Mouse (Mus musculus): Measurements from ENCODE around the gene Gm10842. TPM values are rescaled to one million over a fixed set of nuclear protein-coding genes. Genes with fewer than 3 reads are reported as not detected.
A peak's percentile ranks its signal among the peaks of the same experiment; 100 is the strongest.
"Not testable (repeated sequence)": the region's sequence is repeated elsewhere in the genome, so short reads cannot be mapped to it uniquely, and the experiment has no call there.

Gene Gm10842
- total RNA-seq (2021): not detected
- long read RNA-seq: 0 reads

DNA sequence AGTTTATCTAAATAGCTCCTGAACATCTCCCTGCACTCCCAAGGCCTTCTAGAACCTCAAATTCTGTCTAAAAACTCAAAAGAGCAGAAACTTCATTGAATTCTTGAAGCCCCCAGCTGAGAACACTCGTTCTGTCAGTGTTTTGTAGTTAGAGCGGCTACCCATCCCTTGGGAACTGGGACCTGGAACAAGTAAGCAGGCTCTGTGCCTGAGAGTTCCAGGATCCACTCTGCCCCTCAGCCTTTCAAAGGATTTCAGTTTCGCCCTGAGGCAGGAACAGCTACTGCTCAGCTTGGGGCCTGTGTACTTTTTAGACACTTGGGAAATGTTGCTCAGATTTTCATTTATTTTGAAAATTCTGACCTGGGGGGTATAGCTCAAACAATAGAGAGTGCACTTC is at the start of gene Gm10842:
Gene Gm10842, plus strand, starts transcription at position 301 of the 400 bp plus-strand sequence.
- DNase-seq (ENCODE audit: low spot score in 2 of 2): no peak

DNA sequence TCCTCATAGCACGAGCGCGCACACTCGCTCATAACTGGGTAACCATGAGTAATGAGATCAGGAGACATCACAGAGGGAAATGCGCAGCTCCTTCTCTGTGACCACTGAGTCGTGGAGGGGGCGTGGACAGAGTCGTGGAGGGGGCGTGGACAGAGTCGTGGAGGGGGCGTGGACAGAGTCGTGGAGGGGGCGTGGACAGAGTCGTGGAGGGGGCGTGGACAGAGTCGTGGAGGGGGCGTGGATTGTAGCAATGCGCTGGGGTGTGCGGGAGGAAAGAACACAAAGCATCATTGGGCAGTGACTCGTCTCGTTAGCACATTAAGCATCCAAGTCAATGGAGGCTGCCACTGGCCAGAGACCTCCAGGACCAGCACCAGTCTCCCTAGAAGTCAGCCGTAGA is 34.2 kb upstream of the Gm10842 start:
- DNase-seq (ENCODE audit: low spot score in 2 of 2): not testable (repeated sequence)

DNA sequence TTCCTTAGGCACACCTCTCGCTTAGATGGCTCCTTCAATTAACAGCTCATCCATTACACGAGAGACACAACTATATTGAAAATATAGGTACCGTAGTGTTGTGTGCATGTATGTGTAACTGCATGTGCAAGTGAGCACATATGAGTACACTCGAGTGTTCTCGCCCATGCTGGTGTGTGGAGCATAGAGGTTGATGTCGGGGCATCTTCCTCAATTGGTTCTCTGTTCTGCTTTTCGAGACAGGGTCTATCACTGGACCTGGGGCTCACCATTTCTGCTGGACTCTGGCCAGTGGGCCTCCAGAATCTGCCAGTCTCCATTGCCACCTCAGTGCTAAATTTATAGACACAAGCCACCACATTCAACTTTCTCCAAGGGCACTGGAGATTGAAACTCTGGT is 28.9 kb upstream of the Gm10842 start:
- no peak for DNase-seq (ENCODE audit: low spot score in 2 of 2)

DNA sequence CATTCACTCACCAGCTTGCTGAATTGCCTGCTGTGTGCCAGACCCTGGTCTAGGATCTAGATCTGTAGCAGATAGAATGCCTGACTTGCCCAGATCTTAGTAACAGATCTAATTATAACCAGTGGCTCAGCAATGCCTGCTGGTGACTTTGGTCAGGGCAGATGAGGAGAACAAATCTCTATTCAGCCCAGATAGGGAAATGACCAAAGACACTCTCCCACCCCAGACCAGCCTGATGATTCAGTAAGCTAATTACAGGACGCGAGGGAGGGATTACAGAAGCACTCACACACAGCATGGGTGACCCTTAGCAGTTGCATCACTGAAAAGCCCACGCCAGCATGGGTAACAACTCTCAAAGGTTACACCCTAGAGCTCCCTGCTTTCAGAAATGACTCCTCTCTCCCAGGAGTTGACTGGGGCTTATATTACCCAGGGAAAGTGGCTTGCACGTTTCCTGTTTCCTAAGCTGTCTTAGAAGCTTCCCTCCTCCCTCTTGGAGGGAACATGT is 26.1 kb upstream of the Gm10842 start:
- no peak for DNase-seq (ENCODE audit: low spot score in 2 of 2)

DNA sequence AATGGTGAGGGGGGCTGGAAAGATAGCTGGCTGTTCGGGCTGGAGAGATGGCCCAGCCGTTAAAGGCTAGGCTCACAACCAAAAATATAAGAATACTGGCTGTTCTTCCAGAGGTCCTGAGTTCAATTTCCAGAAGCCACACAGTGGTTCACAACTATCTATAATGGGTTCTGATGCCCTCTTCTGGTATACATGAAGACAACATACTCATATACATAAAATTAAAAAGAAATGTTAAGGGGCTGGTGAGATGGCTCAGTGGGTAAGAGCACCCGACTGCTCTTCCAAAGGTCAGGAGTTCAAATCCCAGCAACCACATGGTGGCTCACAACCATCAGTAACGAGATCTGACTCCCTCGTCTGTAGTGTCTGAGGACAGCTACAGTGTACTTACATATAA is 24.9 kb upstream of the Gm10842 start:
- DNase-seq (ENCODE audit: low spot score in 2 of 2): not testable (repeated sequence)

DNA sequence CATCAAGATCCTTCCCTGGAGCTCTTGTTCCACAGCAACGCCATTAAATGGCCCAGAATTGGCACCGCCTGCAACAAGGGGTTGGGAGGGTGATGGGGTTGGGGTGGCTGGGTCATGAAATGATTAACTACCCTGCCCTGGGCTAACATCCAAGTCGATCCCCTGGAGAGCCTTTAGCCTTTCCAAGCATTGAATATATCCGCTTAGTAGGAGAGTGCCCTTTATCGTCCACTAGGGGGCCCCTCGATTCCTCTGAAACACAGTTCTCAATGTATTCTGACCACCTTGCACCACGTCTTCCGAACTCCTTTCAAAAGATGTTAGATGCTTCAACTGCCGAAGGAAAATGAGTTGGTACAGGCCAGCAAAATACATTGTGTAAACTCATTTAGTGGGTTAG is 22.7 kb upstream of the Gm10842 start:
- DNase-seq (ENCODE audit: low spot score in 2 of 2): peak; percentile 17 to 34

DNA sequence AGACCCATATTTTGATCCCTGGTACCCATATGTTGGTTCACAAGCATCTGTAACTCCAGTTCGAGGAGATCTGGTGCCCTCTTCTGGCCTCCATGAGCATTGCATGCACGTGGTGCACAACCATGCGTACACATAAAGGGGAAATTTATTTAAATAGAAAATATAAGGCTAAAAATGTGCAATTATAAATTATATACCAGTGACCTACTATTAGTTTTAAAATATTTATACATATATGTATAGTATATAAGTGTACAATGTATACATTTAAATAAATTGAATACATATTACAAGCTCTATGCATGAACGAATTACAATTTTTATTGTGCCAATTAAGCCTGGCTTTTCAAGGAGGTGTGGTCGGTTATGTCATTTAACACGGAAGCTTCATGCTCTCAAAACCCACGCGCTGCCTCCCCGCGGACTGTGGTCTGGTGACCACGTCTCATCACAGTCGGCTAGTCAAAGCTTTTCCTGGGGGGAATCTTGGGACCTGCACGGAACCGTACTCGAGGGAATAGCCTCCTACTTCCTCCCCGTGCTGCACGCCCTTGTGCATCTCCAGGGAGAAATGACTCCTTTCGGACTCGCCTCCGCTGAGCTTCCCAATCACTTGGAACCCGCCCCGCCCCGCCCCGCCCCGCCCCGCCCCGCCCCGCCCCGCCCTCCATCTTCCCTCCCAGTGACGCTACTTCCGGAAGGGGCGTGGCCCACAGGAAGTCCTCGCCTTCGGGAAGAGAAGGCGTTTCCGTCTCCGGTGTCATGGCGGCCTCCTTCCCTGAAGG is 20.8 kb upstream of the Gm10842 start, which contains the start of gene Mettl2:
Gene Mettl2, plus strand, starts transcription at position 691 of the 785 bp plus-strand sequence.
- peak; percentile 79 to 83 for DNase-seq (ENCODE audit: low spot score in 2 of 2)

DNA sequence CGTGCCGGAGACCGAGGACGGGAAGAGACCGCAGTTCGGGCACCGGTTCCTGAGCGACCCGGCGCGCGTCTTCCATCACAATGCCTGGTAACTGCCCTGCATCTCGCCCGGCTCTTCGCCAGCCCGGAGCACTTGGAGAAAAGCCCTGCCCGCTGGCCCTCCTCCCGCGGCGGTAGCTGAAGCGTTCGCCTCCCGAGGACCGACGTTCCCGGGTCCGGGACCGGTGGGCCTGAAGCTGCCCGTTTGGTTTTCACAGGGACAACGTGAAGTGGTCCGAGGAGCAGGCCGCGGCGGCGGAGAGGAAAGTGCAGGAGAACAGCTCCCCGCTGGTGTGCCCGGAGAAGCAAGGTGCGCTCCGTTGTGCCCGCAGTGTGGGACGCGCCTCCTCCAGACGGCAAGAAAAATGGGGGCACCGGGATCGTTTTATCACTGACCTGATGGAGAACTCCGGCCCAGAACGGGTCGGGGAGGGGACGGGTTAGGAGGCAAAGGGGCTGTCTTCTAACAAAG is 20.1 kb upstream of the Gm10842 start:
- no peak for DNase-seq (ENCODE audit: low spot score in 2 of 2)

DNA sequence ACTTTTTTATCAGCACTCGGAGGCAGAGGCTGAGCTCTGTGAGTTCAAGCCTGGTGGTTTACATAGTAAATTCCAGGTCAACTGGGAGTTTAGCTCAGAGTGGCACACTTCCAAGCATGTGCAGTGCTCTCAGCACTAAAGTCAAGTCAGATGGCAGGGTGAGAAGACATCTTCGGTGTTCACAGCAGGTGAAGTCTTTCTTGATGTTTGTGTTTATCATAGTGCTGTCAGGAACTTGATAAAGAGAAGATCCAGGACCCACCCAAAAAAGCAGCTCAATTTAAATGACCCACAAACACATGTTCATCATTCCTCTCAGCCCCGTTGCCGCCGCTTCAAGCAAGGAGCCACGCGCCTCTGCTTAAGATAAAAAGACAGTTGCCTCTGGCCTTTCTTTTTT is 11.0 kb upstream of the Gm10842 start:
- DNase-seq (ENCODE audit: low spot score in 2 of 2): no peak

DNA sequence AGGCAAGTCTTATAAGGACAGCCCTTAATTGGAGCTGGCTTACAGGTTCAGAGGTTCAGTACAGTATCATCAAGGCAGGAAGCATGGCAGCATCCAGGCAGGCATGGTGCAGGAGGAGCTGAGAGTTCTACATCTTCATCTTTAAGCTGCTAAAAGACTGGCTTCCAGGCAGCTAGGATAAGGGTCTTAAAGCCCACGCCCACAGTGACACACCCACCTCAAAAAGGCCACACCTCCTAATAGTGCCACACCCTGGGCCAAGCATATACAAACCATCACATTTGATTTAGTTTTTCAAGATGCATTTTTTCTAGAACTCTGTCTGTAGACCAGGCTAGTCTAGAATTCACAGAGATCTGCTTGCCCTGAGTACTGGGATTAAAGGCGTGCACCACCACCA is 9.4 kb upstream of the Gm10842 start:
- not testable (repeated sequence) for DNase-seq (ENCODE audit: low spot score in 2 of 2)

DNA sequence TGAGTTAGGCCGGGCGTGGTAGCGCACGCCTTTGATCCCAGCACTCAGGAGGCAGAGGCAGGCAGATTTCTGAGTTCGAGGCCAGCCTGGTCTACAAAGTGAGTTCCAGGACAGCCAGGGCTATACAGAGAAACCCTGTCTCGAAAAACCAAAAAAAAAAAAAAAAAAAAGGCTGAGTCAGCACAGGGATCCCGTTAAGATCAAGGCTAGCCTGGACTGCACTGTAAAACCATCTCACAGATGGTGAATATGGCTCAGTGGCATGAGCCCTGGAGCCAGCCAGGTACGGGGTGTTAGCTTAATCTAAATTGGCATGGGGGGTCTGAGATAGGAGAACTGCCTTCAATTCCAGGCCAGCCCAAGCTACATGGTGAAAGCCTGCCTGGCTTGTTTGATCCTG is 6.2 kb upstream of the Gm10842 start:
- not testable (repeated sequence) for DNase-seq (ENCODE audit: low spot score in 2 of 2)

DNA sequence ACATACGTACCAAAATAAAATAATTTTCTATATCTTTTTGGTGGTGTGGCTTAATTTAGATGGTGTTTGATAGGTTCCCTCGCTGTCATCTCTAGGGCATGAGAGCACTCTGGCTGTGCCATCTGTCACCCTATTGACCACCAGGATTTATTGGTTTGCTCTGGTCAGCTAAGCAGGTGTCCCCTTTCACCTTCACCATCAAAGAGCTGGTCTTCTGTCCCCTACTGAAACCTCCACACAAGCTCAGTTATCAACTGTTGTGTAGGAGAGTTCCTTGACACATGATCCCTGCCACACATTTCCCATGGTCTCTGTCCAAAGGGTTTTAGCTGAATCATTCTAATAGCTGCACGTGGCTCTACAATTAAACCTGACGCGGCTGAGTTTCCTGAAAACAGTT is 5.6 kb upstream of the Gm10842 start:
- no peak for DNase-seq (ENCODE audit: low spot score in 2 of 2)

DNA sequence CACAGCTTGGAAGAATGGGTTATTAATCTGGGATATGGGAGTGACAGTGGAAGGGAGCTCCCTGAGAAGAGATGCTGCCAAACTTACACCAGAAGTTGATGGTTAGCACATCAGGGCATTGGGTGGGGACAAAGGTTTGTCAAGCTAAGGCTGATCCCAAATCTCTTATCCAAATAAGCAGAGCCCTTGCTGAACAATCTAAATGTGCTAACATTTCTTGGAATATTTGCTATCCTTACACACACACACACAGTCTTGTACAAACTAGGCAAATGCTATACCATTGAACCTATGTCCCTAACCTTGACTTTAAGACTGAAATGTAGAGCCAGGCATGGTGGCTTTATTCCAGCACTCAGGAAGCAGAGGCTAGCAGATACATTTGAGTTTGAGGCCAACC is 3.1 kb upstream of the Gm10842 start:
- no peak for DNase-seq (ENCODE audit: low spot score in 2 of 2)

DNA sequence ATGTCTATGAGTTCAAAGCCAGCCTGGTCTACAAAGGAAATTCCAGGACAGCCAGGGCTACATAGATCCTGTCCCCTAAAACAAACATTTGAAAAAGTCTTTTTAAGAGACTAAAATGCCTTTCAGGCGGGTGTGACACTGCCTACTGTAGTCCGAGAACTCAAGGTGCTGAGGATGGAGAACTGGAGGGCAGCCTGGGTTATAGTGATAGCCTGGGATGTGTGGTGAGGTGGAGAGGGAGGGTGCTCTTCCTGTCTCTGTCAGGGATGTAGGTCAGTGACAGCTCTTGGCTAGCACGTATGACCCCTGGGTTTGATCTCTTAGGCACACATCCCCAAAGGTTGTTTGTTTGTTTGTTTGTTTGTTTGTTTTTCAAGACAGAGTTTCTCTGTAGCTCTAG is 2.6 kb upstream of the Gm10842 start:
- no peak for DNase-seq (ENCODE audit: low spot score in 2 of 2)

DNA sequence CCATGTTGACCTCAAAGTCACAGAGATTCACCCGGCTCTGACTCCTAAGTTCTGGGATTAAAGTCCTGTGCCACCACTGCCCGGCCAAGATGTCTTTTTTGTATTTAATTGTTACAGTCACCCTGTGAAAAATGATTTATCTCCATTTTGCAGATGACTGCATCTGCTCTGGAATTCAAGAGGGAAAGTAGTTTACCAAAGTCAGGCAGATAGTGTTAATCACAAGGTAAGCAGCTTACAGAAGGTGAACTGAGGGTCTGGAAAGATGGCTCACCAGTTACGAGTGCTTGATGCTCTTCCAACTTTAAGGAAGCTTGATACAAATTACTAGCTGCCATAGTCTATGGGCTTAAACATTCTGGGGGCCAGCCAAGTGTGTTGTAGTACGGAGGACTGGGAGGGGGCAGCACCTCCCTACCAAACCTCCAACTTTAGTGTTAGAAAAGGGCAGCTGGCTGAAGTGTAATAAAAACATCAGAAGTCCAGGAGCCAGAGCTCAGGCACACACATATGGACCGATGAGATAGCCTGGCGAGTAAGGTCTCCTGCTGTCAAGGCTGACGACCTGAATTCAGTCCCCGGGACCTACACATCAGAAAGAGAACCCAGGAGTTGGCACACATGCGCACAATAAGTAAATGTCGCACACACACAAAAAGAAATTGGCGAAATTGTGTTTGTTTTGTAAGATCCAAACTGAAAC is 2.0 kb upstream of the Gm10842 start:
- DNase-seq (ENCODE audit: low spot score in 2 of 2): no peak

DNA sequence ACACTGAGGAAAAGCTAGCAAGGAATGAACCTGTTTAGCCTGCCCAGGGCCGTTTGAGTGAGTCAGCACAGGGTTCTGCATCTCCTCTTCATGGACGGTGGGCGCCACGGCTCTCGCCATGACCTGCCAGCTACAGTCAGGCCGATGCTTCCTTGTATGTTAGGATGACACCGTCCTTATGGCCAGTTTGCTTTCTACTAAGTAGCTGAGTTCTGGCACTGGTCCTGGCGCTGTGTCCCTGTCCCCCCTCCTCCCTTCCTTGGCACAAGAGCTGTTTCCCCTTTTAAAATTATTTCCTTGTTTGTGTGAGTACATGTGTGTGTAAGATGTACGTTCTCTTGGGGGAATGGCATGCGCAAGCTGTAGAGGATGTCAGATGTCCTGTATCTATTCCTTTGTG is 1.5 kb upstream of the Gm10842 start:
- no peak for DNase-seq (ENCODE audit: low spot score in 2 of 2)

DNA sequence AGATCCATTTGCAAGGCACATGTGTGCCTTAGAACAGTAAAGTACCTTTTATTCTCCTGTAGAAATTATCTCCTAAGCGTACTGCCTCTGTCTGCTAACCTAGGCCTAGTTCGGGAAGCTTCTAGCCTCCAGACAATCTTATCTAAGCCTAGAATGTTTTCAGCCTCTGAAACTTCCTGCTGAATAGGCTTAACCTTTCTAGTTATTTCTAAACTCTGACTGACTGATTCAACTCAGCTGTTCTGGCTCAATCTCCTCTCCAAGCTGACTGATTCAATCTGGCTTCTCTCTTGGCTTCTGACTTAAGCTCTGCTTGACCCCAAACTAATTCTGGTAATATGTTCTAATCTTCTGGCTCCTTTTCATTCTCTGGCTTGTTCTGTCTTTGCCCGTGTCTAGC is 2.7 kb downstream of the Gm10842 start:
- no peak for DNase-seq (ENCODE audit: low spot score in 2 of 2)

DNA sequence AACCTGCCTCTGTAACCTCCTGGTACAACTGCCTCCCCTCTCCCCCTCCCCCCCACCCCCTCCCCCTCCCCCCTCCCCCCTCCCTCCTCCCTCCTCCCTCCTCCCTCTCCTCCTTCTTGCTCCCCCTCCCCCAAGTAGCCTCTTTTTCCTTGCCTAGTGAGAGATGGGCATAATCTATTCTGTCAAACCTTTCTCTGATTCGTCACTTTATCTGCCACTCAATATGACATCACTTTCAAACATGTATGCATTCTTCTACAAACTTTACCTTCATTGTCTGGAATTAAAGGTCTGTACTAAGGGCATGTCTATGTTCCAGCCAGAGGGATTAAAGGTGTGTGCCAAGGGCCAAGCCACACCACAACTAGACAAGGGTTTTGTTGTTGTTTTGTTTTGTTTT is 3.1 kb downstream of the Gm10842 start:
- no peak for DNase-seq (ENCODE audit: low spot score in 2 of 2)

DNA sequence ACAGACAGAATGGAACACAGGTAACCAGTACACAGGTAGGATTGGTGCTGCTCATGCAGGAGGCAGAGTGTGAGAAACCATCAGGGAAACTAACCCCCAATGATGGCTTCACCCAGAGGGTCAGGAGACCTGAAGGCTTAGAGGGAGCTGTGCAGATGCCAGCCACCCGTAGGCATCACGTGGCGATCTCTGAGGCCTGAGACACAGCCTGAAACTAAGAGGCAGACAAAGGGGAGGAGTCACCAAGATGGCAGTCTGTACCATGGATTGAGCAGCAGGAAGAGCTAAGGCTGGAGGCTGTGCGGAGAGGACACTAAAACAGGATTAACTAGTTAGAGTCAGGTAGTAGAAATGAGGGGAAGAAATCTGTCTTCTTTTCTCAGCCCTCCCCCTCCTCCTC is 4.0 kb downstream of the Gm10842 start:
- DNase-seq (ENCODE audit: low spot score in 2 of 2): no peak

DNA sequence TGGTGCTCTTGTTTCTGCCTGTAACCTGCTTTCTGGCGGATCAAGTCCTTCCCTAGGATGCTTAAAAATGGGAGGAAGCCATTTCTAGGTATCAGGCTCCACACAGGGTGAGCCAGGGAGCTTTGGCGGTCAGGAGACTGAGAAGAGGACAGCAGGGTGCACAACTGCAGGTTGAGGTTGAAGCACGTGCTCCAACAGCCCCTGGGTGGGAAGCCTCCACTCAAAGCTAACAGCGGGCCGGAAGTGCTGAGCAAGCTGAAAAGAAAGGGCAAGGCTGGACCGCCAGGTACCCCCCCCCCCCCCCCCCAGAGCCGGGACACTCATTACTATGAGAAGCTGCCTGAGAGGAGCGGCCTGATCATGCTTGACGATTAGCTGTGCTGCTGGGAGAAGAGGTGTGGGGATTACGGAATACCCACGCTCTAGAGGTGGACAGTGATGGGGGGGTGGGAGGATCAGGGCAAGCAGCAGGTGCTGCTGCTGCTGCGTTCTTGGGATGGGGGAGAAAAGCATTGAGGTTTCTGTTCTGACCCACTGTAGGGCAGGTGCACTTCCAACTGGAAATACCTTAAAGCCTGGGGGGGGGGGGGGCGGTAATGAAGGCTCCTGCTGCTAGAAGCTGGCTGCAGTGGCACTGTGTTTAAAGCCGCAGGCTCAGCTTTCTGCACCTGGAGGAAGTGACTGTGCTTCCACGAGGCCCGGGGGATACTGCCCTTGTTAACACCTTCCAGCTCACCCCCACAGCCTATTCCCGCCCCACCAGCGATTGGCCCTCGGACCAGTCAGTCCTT is 4.7 kb downstream of the Gm10842 start:
- no peak for DNase-seq (ENCODE audit: low spot score in 2 of 2)

DNA sequence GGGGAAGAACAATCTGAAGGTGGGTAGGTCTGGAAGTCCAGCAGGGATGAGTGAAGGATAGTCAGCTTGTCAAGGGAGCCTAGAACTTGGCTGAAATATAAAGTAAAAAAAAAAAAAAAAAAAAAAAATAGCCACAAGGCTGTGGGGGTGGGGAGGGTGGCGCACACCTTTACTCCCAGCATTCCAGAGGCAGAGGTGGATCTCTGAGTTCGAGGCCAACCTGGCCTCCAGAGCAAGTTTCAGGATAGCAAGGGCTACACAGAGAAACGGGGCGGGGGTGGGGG is 5.3 kb downstream of the Gm10842 start:
- DNase-seq (ENCODE audit: low spot score in 2 of 2): no peak

All from layer of hippocampus, postnatal 10 days (tissue).